ENCODE assay signal across 9 mouse cellular contexts in genomic region chr8:6606854-6607535, GRCm38 (mm10).
DNase-seq lines count a peak whose midpoint lies in the region; ATAC-seq lines count a peak whose summit lies in the region.
"Had no signal": no experiment of that assay in that cellular context is flagged by ENCODE, and none has a peak within 500 bp of the region (broad histone marks: within the 10 kb centered on the region; RNA-seq: fewer than 3 reads in every experiment).

No protein-coding gene starts in this region.

- H3K27me3 ChIP-seq in liver, embryonic 12.5 days (replicated peaks): no peaks in the 10 kb centered on the region
- H3K27me3 ChIP-seq in forebrain, embryonic 13.5 days: no peaks in the 10 kb centered on the region

- ATAC-seq in liver, embryonic 12.5 days: no peak
- ATAC-seq in forebrain, embryonic 13.5 days: peak; percentile 95

- H3K9me3 ChIP-seq in liver, embryonic 12.5 days (replicated peaks): no peaks in the 10 kb centered on the region
- H3K9me3 ChIP-seq in forebrain, embryonic 13.5 days (replicated peaks): no peaks in the 10 kb centered on the region
- H3K9me3 ChIP-seq: G1E had no signal

- no peaks in the 10 kb centered on the region for H3K36me3 ChIP-seq in liver, embryonic 12.5 days
- H3K36me3 ChIP-seq in forebrain, embryonic 13.5 days (ENCODE audit: poor library complexity, severe bottlenecking): no peaks in the 10 kb centered on the region
- H3K36me3 ChIP-seq: G1E had no signal

- WGBS in liver, embryonic 12.5 days (ENCODE audit: insufficient replicate concordance): 6% methylated on average over 9 of the region's 9 CpGs
- WGBS in forebrain, embryonic 13.5 days: 3% methylated on average over 9 of the region's 9 CpGs

- no peak overlapping the region for H3K9ac ChIP-seq in liver, embryonic 12.5 days
- H3K9ac ChIP-seq in forebrain, embryonic 13.5 days: no peak overlapping the region

- no peak overlapping the region for H3K4me2 ChIP-seq in liver, embryonic 12.5 days
- no peak overlapping the region for H3K4me2 ChIP-seq in forebrain, embryonic 13.5 days

- H3K27ac ChIP-seq in liver, embryonic 12.5 days: no peak overlapping the region
- peak overlapping the region; percentile 64 for H3K27ac ChIP-seq in forebrain, embryonic 13.5 days

- H3K4me1 ChIP-seq in liver, embryonic 12.5 days: peaks cover 6% of the 10 kb centered on the region; the same call in 1 of the 2 replicates
- peaks cover 23% of the 10 kb centered on the region for H3K4me1 ChIP-seq in forebrain, embryonic 13.5 days

- DNase-seq in liver (peak; percentile 7), MN1 (ENCODE audit: low spot score) (no peak)
- DNase-seq in left cerebral cortex, adult 18-20 months (ENCODE audit: low spot score in 2 of 2): peak; percentile 2 to 24
- DNase-seq in retina, embryonic 14.5 days (ENCODE audit: low spot score): peak; percentile 40
- DNase-seq in urinary bladder, adult 2 months (ENCODE audit: low spot score): no peak
- no peak for DNase-seq in adrenal gland, postnatal 4 days (ENCODE audit: low spot score in 2 of 2)

- H3K4me3 ChIP-seq in liver, embryonic 12.5 days: no peak overlapping the region
- H3K4me3 ChIP-seq in forebrain, embryonic 13.5 days: no peak overlapping the region

Comparison
In these comparisons a context has a peak if more than half of its experiments do, and no peak if none do; other contexts are left out.
1. DNase-seq: peak in liver (single experiment), left cerebral cortex, adult 18-20 months (2 of 2) and retina, embryonic 14.5 days (single experiment); none in MN1 (single experiment), urinary bladder, adult 2 months (single experiment) and adrenal gland, postnatal 4 days (0 of 2).